21 mouse cellular contexts compared by ENCODE assay signal in genomic region chr11:20380106-20380505, GRCm38 (mm10). TPM values are rescaled to one million over a fixed set of nuclear protein-coding genes. Genes with fewer than 3 reads are reported as not detected.
DNase-seq lines count a peak whose midpoint lies in the region; ATAC-seq and TF ChIP-seq lines count a peak whose summit lies in the region.
"Had no signal": no experiment of that assay in that cellular context is flagged by ENCODE, and none has a peak within 500 bp of the region (broad histone marks: within the 10 kb centered on the region; RNA-seq: fewer than 3 reads in every experiment).

No protein-coding gene starts in this region.

- H3K4me3 ChIP-seq in forebrain, postnatal 0 days (ENCODE audit: low read depth, low read length) = no peak overlapping the region
- H3K4me3 ChIP-seq in forebrain, embryonic 15.5 days = no peak overlapping the region
- H3K4me3 ChIP-seq in hindbrain, postnatal 0 days (ENCODE audit: low read length) = no peak overlapping the region
- H3K4me3 ChIP-seq in hindbrain, embryonic 12.5 days = no peak overlapping the region
- no peak overlapping the region for H3K4me3 ChIP-seq in midbrain, postnatal 0 days (ENCODE audit: low read depth, low read length)
- no peak overlapping the region for H3K4me3 ChIP-seq in midbrain, embryonic 13.5 days (replicated peaks)
- H3K4me3 ChIP-seq: embryonic facial prominence, embryonic 13.5 days; embryonic facial prominence, embryonic 15.5 days; erythroblast, embryonic 14.5 days; forebrain, embryonic 10.5 days; forebrain, embryonic 12.5 days had no signal

- no peak overlapping the region for H3K27ac ChIP-seq in forebrain, postnatal 0 days (ENCODE audit: low read depth, low read length)
- no peak overlapping the region for H3K27ac ChIP-seq in forebrain, embryonic 15.5 days (replicated peaks)
- H3K27ac ChIP-seq in hindbrain, postnatal 0 days = peak overlapping the region; percentile 60; the same call in 1 of the 2 replicates
- H3K27ac ChIP-seq in hindbrain, embryonic 12.5 days = no peak overlapping the region
- peak overlapping the region; percentile 43; the same call in 1 of the 2 replicates for H3K27ac ChIP-seq in midbrain, postnatal 0 days (ENCODE audit: low read depth, low read length)
- no peak overlapping the region for H3K27ac ChIP-seq in midbrain, embryonic 13.5 days
- H3K27ac ChIP-seq: embryonic facial prominence, embryonic 13.5 days; embryonic facial prominence, embryonic 15.5 days; forebrain, embryonic 10.5 days; forebrain, embryonic 12.5 days had no signal

- H3K27me3 ChIP-seq in forebrain, postnatal 0 days (ENCODE audit: insufficient read depth, low read length) = no peaks in the 10 kb centered on the region
- H3K27me3 ChIP-seq in forebrain, embryonic 15.5 days = no peaks in the 10 kb centered on the region
- H3K27me3 ChIP-seq in hindbrain, postnatal 0 days (ENCODE audit: insufficient read depth, low read length) = no peaks in the 10 kb centered on the region
- no peaks in the 10 kb centered on the region for H3K27me3 ChIP-seq in hindbrain, embryonic 12.5 days
- no peaks in the 10 kb centered on the region for H3K27me3 ChIP-seq in midbrain, postnatal 0 days (ENCODE audit: insufficient read depth, low read length)
- no peaks in the 10 kb centered on the region for H3K27me3 ChIP-seq in midbrain, embryonic 13.5 days
- H3K27me3 ChIP-seq: embryonic facial prominence, embryonic 13.5 days; embryonic facial prominence, embryonic 15.5 days; forebrain, embryonic 12.5 days had no signal

- H3K4me1 ChIP-seq in forebrain, postnatal 0 days (ENCODE audit: insufficient read depth) = no peaks in the 10 kb centered on the region
- no peaks in the 10 kb centered on the region for H3K4me1 ChIP-seq in forebrain, embryonic 15.5 days
- no peaks in the 10 kb centered on the region for H3K4me1 ChIP-seq in hindbrain, postnatal 0 days (ENCODE audit: insufficient read depth, low read length)
- H3K4me1 ChIP-seq in hindbrain, embryonic 12.5 days = no peaks in the 10 kb centered on the region
- H3K4me1 ChIP-seq in midbrain, postnatal 0 days (ENCODE audit: insufficient read depth, low read length) = no peaks in the 10 kb centered on the region
- H3K4me1 ChIP-seq in midbrain, embryonic 13.5 days (replicated peaks) = no peaks in the 10 kb centered on the region
- H3K4me1 ChIP-seq: embryonic facial prominence, embryonic 13.5 days; embryonic facial prominence, embryonic 15.5 days; forebrain, embryonic 10.5 days; forebrain, embryonic 12.5 days had no signal

- WGBS in forebrain, postnatal 0 days = 53% methylated on average over 4 of the region's 4 CpGs
- 68% methylated on average over 4 of the region's 4 CpGs for WGBS in forebrain, embryonic 15.5 days
- WGBS in hindbrain, postnatal 0 days = 45% methylated on average over 4 of the region's 4 CpGs
- WGBS in hindbrain, embryonic 12.5 days = 68% methylated on average over 4 of the region's 4 CpGs
- WGBS in midbrain, postnatal 0 days = 51% methylated on average over 4 of the region's 4 CpGs
- 78% methylated on average over 4 of the region's 4 CpGs for WGBS in midbrain, embryonic 13.5 days

- ATAC-seq in forebrain, postnatal 0 days = peak; percentile 32
- ATAC-seq in forebrain, embryonic 15.5 days (replicated peaks) = no peak
- ATAC-seq in hindbrain, postnatal 0 days = peak; percentile 56; the same call in 1 of the 2 replicates
- ATAC-seq in hindbrain, embryonic 12.5 days (ENCODE audit: low FRiP score) = no peak
- ATAC-seq in midbrain, postnatal 0 days (ENCODE audit: low FRiP score) = no peak
- ATAC-seq in midbrain, embryonic 13.5 days = no peak
- ATAC-seq: forebrain, embryonic 14.5 days had no signal

- DNase-seq in forebrain, postnatal 0 days = peak; percentile 11
- peak; percentile 64 for DNase-seq in hindbrain, postnatal 0 days (ENCODE audit: low spot score)
- DNase-seq in midbrain, postnatal 0 days (ENCODE audit: low spot score) = peak; percentile 63
- DNase-seq: adrenal gland, postnatal 10 days; adrenal gland, postnatal 25 days; cerebellum, adult 11 months; cerebellum, adult 18-20 months; cerebellum, adult 8-10 months; cerebellum, adult 9-11 months; cerebellum, postnatal 14 days; cerebellum, postnatal 36 days; embryo, embryonic 11 days had no signal

- no peak overlapping the region for H3K4me2 ChIP-seq in forebrain, postnatal 0 days (ENCODE audit: low read depth)
- no peak overlapping the region for H3K4me2 ChIP-seq in forebrain, embryonic 15.5 days (replicated peaks)
- no peak overlapping the region for H3K4me2 ChIP-seq in hindbrain, postnatal 0 days (ENCODE audit: low read depth, low read length)
- H3K4me2 ChIP-seq in hindbrain, embryonic 12.5 days (replicated peaks) = no peak overlapping the region
- no peak overlapping the region for H3K4me2 ChIP-seq in midbrain, postnatal 0 days (ENCODE audit: low read depth, low read length, poor library complexity, severe bottlenecking)
- no peak overlapping the region for H3K4me2 ChIP-seq in midbrain, embryonic 13.5 days (replicated peaks)
- H3K4me2 ChIP-seq: embryonic facial prominence, embryonic 13.5 days; embryonic facial prominence, embryonic 15.5 days; forebrain, embryonic 12.5 days had no signal

- no peaks in the 10 kb centered on the region for H3K9me3 ChIP-seq in forebrain, postnatal 0 days (ENCODE audit: low read length)
- H3K9me3 ChIP-seq in forebrain, embryonic 15.5 days = no peaks in the 10 kb centered on the region
- H3K9me3 ChIP-seq in hindbrain, postnatal 0 days (ENCODE audit: low read length) = no peaks in the 10 kb centered on the region
- H3K9me3 ChIP-seq in hindbrain, embryonic 12.5 days (replicated peaks) = no peaks in the 10 kb centered on the region
- H3K9me3 ChIP-seq in midbrain, postnatal 0 days (ENCODE audit: low read length) = no peaks in the 10 kb centered on the region
- peaks cover 5% of the 10 kb centered on the region; the same call in 1 of the 2 replicates for H3K9me3 ChIP-seq in midbrain, embryonic 13.5 days
- H3K9me3 ChIP-seq: embryonic facial prominence, embryonic 13.5 days; embryonic facial prominence, embryonic 15.5 days; forebrain, embryonic 10.5 days had no signal

- no peak overlapping the region for H3K9ac ChIP-seq in forebrain, postnatal 0 days
- H3K9ac ChIP-seq in forebrain, embryonic 15.5 days (replicated peaks) = no peak overlapping the region
- H3K9ac ChIP-seq in hindbrain, postnatal 0 days (replicated peaks; ENCODE audit: low read length) = no peak overlapping the region
- H3K9ac ChIP-seq in hindbrain, embryonic 12.5 days = no peak overlapping the region
- no peak overlapping the region for H3K9ac ChIP-seq in midbrain, postnatal 0 days (replicated peaks; ENCODE audit: low read length, poor library complexity, severe bottlenecking)
- no peak overlapping the region for H3K9ac ChIP-seq in midbrain, embryonic 13.5 days (replicated peaks)
- H3K9ac ChIP-seq: embryonic facial prominence, embryonic 13.5 days; embryonic facial prominence, embryonic 15.5 days had no signal

- no peaks in the 10 kb centered on the region for H3K36me3 ChIP-seq in forebrain, postnatal 0 days (ENCODE audit: insufficient read depth)
- no peaks in the 10 kb centered on the region for H3K36me3 ChIP-seq in forebrain, embryonic 15.5 days
- no peaks in the 10 kb centered on the region for H3K36me3 ChIP-seq in hindbrain, postnatal 0 days (ENCODE audit: insufficient read depth, low read length)
- H3K36me3 ChIP-seq in hindbrain, embryonic 12.5 days = no peaks in the 10 kb centered on the region
- H3K36me3 ChIP-seq in midbrain, postnatal 0 days (ENCODE audit: insufficient read depth, low read length) = no peaks in the 10 kb centered on the region
- H3K36me3 ChIP-seq in midbrain, embryonic 13.5 days = no peaks in the 10 kb centered on the region
- H3K36me3 ChIP-seq: embryonic facial prominence, embryonic 13.5 days; embryonic facial prominence, embryonic 15.5 days; forebrain, embryonic 10.5 days; forebrain, embryonic 12.5 days had no signal

- TF ChIP-seq CTCF in forebrain, postnatal 0 days (IDR thresholded peaks at IDR 0.05; ENCODE audit: low read depth) = no peak
- no peak for TF ChIP-seq CTCF in hindbrain, postnatal 0 days (IDR thresholded peaks at IDR 0.05; ENCODE audit: low read depth)
- TF ChIP-seq CTCF in midbrain, postnatal 0 days (IDR thresholded peaks at IDR 0.05) = no peak

RNA-seq across cellular contexts. Expression of gene Slc1a4, which starts 47.6 kb away (rescaled TPM):
- 123 and 164 TPM in 2 replicates for total RNA-seq in forebrain, postnatal 0 days (2014; rRNA removed)
- polyA plus RNA-seq in forebrain, postnatal 0 days (2015; fragmentation: Nextera tagmentation; extraction: Ambion mirVana) = 57.4 and 70.1 TPM in 2 replicates
- polyA plus RNA-seq in forebrain, embryonic 15.5 days (2015; fragmentation: Nextera tagmentation; extraction: Ambion mirVana) = 43.8 and 46.7 TPM in 2 replicates
- 199 and 217 TPM in 2 replicates for total RNA-seq in hindbrain, postnatal 0 days (2014; rRNA removed)
- polyA plus RNA-seq in hindbrain, postnatal 0 days (2015; fragmentation: Nextera tagmentation; extraction: Ambion mirVana) = 70.5 and 71.4 TPM in 2 replicates
- polyA plus RNA-seq in hindbrain, embryonic 12.5 days (2016; fragmentation: Nextera tagmentation; extraction: Ambion mirVana) = 25.2 and 26.0 TPM in 2 replicates
- 177 and 180 TPM in 2 replicates for total RNA-seq in midbrain, postnatal 0 days (2014; rRNA removed)
- polyA plus RNA-seq in midbrain, postnatal 0 days (2015; fragmentation: Nextera tagmentation; extraction: Ambion mirVana) = 70.3 and 76.5 TPM in 2 replicates
- 32.9 and 33.1 TPM in 2 replicates for polyA plus RNA-seq in midbrain, embryonic 13.5 days (2015; fragmentation: Nextera tagmentation; extraction: Ambion mirVana)

Comparison
In these comparisons a context has a peak if more than half of its experiments do, and no peak if none do; other contexts are left out.
1. ATAC-seq: peak in forebrain, postnatal 0 days (single experiment) and hindbrain, postnatal 0 days (single experiment); none in forebrain, embryonic 15.5 days (single experiment), hindbrain, embryonic 12.5 days (single experiment), midbrain, postnatal 0 days (single experiment) and midbrain, embryonic 13.5 days (single experiment).
2. H3K27ac ChIP-seq: peak in hindbrain, postnatal 0 days (single experiment) and midbrain, postnatal 0 days (single experiment); none in forebrain, postnatal 0 days (single experiment), forebrain, embryonic 15.5 days (single experiment), hindbrain, embryonic 12.5 days (single experiment) and midbrain, embryonic 13.5 days (single experiment).
3. DNase-seq: peak in every context shown above with its lines; median percentile 64 in hindbrain, postnatal 0 days; 63 in midbrain, postnatal 0 days; 11 in forebrain, postnatal 0 days.